Mouse (Mus musculus) MEL (cell line): ENCODE data around the gene Mafk. TPM values are rescaled to one million over a fixed set of nuclear protein-coding genes. Genes with fewer than 3 reads are reported as not detected.

Source experiments
- DNase-seq: peaks from one replicate; pipeline ENCODE4 v3.0.0; 2011; ENCODE audit warnings: low read depth, low spot score
- H3K27ac ChIP-seq: 2 replicates; pipeline ENCODE4 v1.5.1; 2012; ENCODE audit warnings: low read depth, mild to moderate bottlenecking, control low read depth, low read length, moderate library complexity; ENCODE audit not compliant: control insufficient read depth
- H3K27me3 ChIP-seq, 2 experiments: fragments of 150-350 bp in 1 of 2; sonication (generic) in 1 of 2; 2 replicates each; pipeline ENCODE4 v1.6.1; 2012; ENCODE audit warnings: low read length in 2 of 2, mild to moderate bottlenecking in 2 of 2, improper control_type of control experiment in 1 of 2, moderate library complexity in 1 of 2; ENCODE audit not compliant: insufficient read depth in 2 of 2, control insufficient read depth in 1 of 2
- H3K36me3 ChIP-seq, 2 experiments: 2 replicates each; pipeline ENCODE4 v1.6.1; 2012 to 2014; ENCODE audit warnings: low read length in 2 of 2, improper control_type of control experiment in 1 of 2, inconsistent platforms in 1 of 2, mild to moderate bottlenecking in 1 of 2; ENCODE audit not compliant: insufficient read depth in 2 of 2, control insufficient read depth in 1 of 2
- H3K4me1 ChIP-seq, 2 experiments: fragments of 150-350 bp in 1 of 2; sonication (generic) in 1 of 2; 2 replicates each; pipeline ENCODE4 v1.6.1; 2012; ENCODE audit warnings: low read length in 2 of 2, improper control_type of control experiment in 1 of 2, mild to moderate bottlenecking in 1 of 2; ENCODE audit not compliant: insufficient read depth in 2 of 2, control insufficient read depth in 1 of 2
- H3K4me3 ChIP-seq, 2 experiments: fragments of 150-350 bp in 1 of 2; sonication (generic) in 1 of 2; 2 replicates each; pipeline ENCODE4 v1.5.1; 2012; ENCODE audit warnings: low read depth in 2 of 2, low read length in 2 of 2, mild to moderate bottlenecking in 2 of 2, moderate library complexity in 2 of 2, control low read depth in 1 of 2, improper control_type of control experiment in 1 of 2; ENCODE audit not compliant: control insufficient read depth in 1 of 2, insufficient read depth in 1 of 2
- H3K79me2 ChIP-seq: 2 replicates; pipeline ENCODE4 v1.6.1; 2012; ENCODE audit warnings: mild to moderate bottlenecking, low read length, moderate library complexity; ENCODE audit not compliant: control insufficient read depth, poor library complexity, insufficient read depth
- H3K9ac ChIP-seq: 2 replicates; pipeline ENCODE4 v1.6.1; 2012; ENCODE audit warnings: low read depth, mild to moderate bottlenecking, control low read depth, low read length, moderate library complexity; ENCODE audit not compliant: control insufficient read depth, poor library complexity, severe bottlenecking
- H3K9me3 ChIP-seq: fragments of 150-350 bp; sonication (generic); replicated peaks from 2 replicates; pipeline ENCODE4 v1.6.1; 2012; ENCODE audit warnings: mild to moderate bottlenecking, low read length, improper control_type of control experiment, moderate library complexity; ENCODE audit not compliant: insufficient read depth
- EP300 ChIP-seq, 2 experiments: IDR thresholded peaks; 2 replicates each; pipeline ENCODE4 v1.6.1; 2011; ENCODE audit warnings: improper control_type of control experiment in 2 of 2, low read length in 2 of 2, low read depth in 1 of 2, mild to moderate bottlenecking in 1 of 2
- ETS1 ChIP-seq: IDR thresholded peaks from 2 replicates; pipeline ENCODE4 v1.6.1; 2012; ENCODE audit warnings: low read depth, mild to moderate bottlenecking, inconsistent platforms, low read length, improper control_type of control experiment, moderate library complexity
- GABPA ChIP-seq: IDR thresholded peaks from 2 replicates; pipeline ENCODE4 v1.6.1; 2012; ENCODE audit warnings: low read depth, mild to moderate bottlenecking, inconsistent platforms, low read length, improper control_type of control experiment, moderate library complexity
- GATA1 ChIP-seq: IDR thresholded peaks from 2 replicates; pipeline ENCODE4 v1.6.1; 2011; ENCODE audit warnings: low read depth, low read length, improper control_type of control experiment
- HCFC1 ChIP-seq: IDR thresholded peaks from 2 replicates; pipeline ENCODE4 v1.6.1; 2012; ENCODE audit warnings: low read depth, mild to moderate bottlenecking, inconsistent platforms, low read length, improper control_type of control experiment, moderate library complexity
- KAT2A ChIP-seq: conservative IDR thresholded peaks from 2 replicates; pipeline ENCODE4 v1.6.1; 2012; ENCODE audit warnings: low read depth, low read length, improper control_type of control experiment, inconsistent platforms
- MAFK ChIP-seq: IDR thresholded peaks from 2 replicates; pipeline ENCODE4 v1.6.1; 2011; ENCODE audit warnings: low read depth, mild to moderate bottlenecking, low read length, improper control_type of control experiment, borderline replicate concordance
- MAX ChIP-seq: IDR thresholded peaks from 2 replicates; pipeline ENCODE4 v1.6.1; 2011; ENCODE audit warnings: low read length, improper control_type of control experiment
- MEF2A ChIP-seq: IDR thresholded peaks from 2 replicates; pipeline ENCODE4 v1.6.1; 2014; ENCODE audit warnings: low read depth, mild to moderate bottlenecking, inconsistent platforms, low read length, improper control_type of control experiment; ENCODE audit not compliant: poor library complexity, insufficient replicate concordance, severe bottlenecking; ENCODE audit errors: extremely low read depth
- MYC ChIP-seq: IDR thresholded peaks from 2 replicates; pipeline ENCODE4 v1.6.1; 2011; ENCODE audit warnings: low read depth, mild to moderate bottlenecking, low read length, improper control_type of control experiment, moderate library complexity
- POLR2A ChIP-seq, 2 experiments: IDR thresholded peaks; 2 replicates each; pipeline ENCODE4 v1.6.1; 2011 to 2012; ENCODE audit warnings: low read length in 2 of 2, mild to moderate bottlenecking in 2 of 2, control low read depth in 1 of 2, improper control_type of control experiment in 1 of 2, low read depth in 1 of 2, moderate library complexity in 1 of 2; ENCODE audit not compliant: control insufficient read depth in 1 of 2, insufficient read depth in 1 of 2, poor library complexity in 1 of 2
- RAD21 ChIP-seq: IDR thresholded peaks from 2 replicates; pipeline ENCODE4 v1.6.1; 2011; ENCODE audit warnings: mild to moderate bottlenecking, low read depth, low read length, improper control_type of control experiment
- RCOR1 ChIP-seq: IDR thresholded peaks from 2 replicates; pipeline ENCODE4 v1.6.1; 2012; ENCODE audit warnings: low read depth, mild to moderate bottlenecking, inconsistent platforms, low read length, improper control_type of control experiment
- SIN3A ChIP-seq: IDR thresholded peaks from 2 replicates; pipeline ENCODE4 v1.6.1; 2012; ENCODE audit warnings: low read length, improper control_type of control experiment, inconsistent platforms
- SMC3 ChIP-seq: IDR thresholded peaks from 2 replicates; pipeline ENCODE4 v1.6.1; 2011; ENCODE audit warnings: low read depth, low read length, improper control_type of control experiment
- TAL1 ChIP-seq: IDR thresholded peaks from 2 replicates; pipeline ENCODE4 v1.6.1; 2012; ENCODE audit warnings: mild to moderate bottlenecking, inconsistent platforms, low read length, moderate library complexity, mixed read lengths
- UBTF ChIP-seq: IDR thresholded peaks from 2 replicates; pipeline ENCODE4 v1.6.1; 2012; ENCODE audit warnings: low read depth, mild to moderate bottlenecking, inconsistent platforms, low read length, improper control_type of control experiment, moderate library complexity, borderline replicate concordance; ENCODE audit not compliant: insufficient read depth
- USF1 ChIP-seq: IDR thresholded peaks from 2 replicates; pipeline ENCODE4 v1.6.1; 2014; ENCODE audit warnings: low read depth, mild to moderate bottlenecking, inconsistent platforms, low read length, improper control_type of control experiment, moderate library complexity
- ZC3H11A ChIP-seq: IDR thresholded peaks from 2 replicates; pipeline ENCODE4 v1.6.1; 2012; ENCODE audit warnings: low read depth, mild to moderate bottlenecking, inconsistent platforms, low read length, improper control_type of control experiment
- ZKSCAN1 ChIP-seq: IDR thresholded peaks from 2 replicates; pipeline ENCODE4 v1.6.1; 2012; ENCODE audit warnings: low read depth, mild to moderate bottlenecking, inconsistent platforms, low read length, improper control_type of control experiment, moderate library complexity
- ZMIZ1 ChIP-seq: IDR thresholded peaks from 2 replicates; pipeline ENCODE4 v1.6.1; 2012; ENCODE audit warnings: low read depth, mild to moderate bottlenecking, inconsistent platforms, low read length, improper control_type of control experiment, moderate library complexity
- polyA plus RNA-seq, 2 experiments: library from polyadenylated mRNA; stranded (reverse) in 1 of 2; unstranded in 1 of 2; fragments of >175 nt in 1 of 2; fragments of >200 nt in 1 of 2; gene quantifications; 2 replicates each; pipeline versions ENCODE4 v1.2.1 to v1.2.4; 2012; ENCODE audit warnings: low replicate concordance in 2 of 2, low read depth in 1 of 2; ENCODE audit not compliant: insufficient read length in 2 of 2, insufficient read depth in 1 of 2, missing spikeins in 1 of 2
- total RNA-seq: library from RNA; depleted of rRNA; stranded (reverse); fragments of 300-350 nt; gene quantifications from 2 replicates; pipeline ENCODE4 v1.2.3, GENCODE M21; 2012

The Mafk gene
- total and polyA plus RNA-seq, 3 experiments = 56.5 to 62.1 TPM; not detected in 1

DNA sequence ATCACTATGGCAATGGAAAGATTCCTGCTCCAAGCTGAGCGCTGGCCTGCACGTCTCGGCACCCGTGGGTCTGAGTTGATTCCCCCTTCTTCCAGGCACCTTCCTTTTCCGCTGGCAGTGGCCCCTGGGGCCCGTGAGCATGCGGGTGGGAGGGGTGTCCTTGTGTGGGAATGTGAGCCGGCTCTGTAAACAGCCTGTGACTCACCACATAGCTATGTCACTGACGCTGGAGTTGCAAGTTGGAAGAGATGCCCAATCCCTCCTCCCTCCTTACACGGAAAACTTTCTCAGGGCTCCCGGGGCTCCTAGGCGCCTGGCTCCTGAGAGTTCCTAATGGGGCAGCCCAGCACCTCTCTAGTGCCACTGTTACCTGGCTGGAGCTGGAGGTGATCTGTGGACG lies 5.6 kb downstream of the Mafk start:
- no peak for DNase-seq
- peaks cover 62% of the 10 kb centered on the region for H3K79me2 ChIP-seq
- H3K9ac ChIP-seq = no peak overlapping the region
- H3K27me3 ChIP-seq = no peaks in the 10 kb centered on the region
- peaks cover 0 to 10% of the 10 kb centered on the region in 2 experiments; a peak in 3 of 4 replicates for H3K36me3 ChIP-seq
- H3K27ac ChIP-seq = no peak overlapping the region
- H3K9me3 ChIP-seq = no peaks in the 10 kb centered on the region
- TF ChIP-seq USF1 (no peak), GATA1 (no peak), MAFK (no peak), EP300 (IDR thresholded peaks at IDR 0.05; ENCODE audit: low read depth in 1 of 2, low read length in 2 of 2) (no peak), HCFC1 (no peak), ZKSCAN1 (no peak), MAX (no peak), RAD21 (no peak), GABPA (no peak), POLR2A (IDR thresholded peaks at IDR 0.05; ENCODE audit: control insufficient read depth in 1 of 2, insufficient read depth in 1 of 2, low read depth in 1 of 2, low read length in 2 of 2, poor library complexity in 1 of 2) (no peak), MEF2A (no peak), SMC3 (no peak), TAL1 (no peak), KAT2A (no peak), ZMIZ1 (no peak), ZC3H11A (no peak), ETS1 (no peak), MYC (no peak), RCOR1 (no peak), UBTF (no peak)
- peaks cover 7 to 22% of the 10 kb centered on the region in 2 experiments for H3K4me1 ChIP-seq
- H3K4me3 ChIP-seq = no peak overlapping the region

DNA sequence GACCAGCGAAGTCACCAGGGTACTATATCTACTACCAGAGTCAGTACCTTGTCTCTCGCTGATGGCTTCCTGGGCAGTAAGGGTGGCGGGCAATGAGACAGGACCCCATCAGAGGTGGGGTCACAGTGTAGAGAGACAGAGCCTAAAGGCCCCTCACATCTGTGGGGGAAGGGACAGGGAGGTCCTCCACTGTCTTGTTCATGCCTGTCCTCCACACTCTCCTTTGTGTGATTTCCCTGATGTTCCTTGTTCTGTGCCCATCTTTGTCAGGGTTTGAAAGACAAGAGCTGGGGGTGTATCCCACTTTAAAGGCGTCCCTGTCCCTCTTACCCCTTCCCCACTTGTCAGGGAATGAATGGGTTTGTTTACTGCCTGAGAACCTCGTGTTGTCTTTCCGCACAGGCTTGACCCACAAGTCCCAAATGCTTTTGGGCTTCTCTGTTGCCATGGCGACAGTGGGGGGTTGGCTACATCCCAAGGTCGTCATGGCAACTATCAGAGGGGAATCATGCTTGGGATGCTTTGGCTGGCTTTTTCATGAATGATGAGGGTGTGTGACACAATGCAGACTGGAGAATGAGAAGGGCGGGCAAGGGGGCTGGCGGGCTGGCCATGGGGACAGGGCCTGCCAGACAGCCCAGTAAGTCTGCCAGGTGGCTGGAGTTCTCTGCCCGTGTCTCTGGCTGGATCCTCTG lies 6.3 kb downstream of the Mafk start:
- Histone ChIP-seq H3K27ac (no peak overlapping the region), H3K4me1 (peaks cover 7 to 25% of the 10 kb centered on the region in 2 experiments), H3K36me3 (peaks cover 0 to 10% of the 10 kb centered on the region in 2 experiments; a peak in 3 of 4 replicates), H3K79me2 (peaks cover 55% of the 10 kb centered on the region), H3K9ac (no peak overlapping the region), H3K27me3 (no peaks in the 10 kb centered on the region), H3K4me3 (no peak overlapping the region), H3K9me3 (no peaks in the 10 kb centered on the region)
- TF ChIP-seq SIN3A = 0 out of 2 replicates have a peak, but pooled peaks have one; percentile 24
- TF ChIP-seq EP300 (IDR thresholded peaks at IDR 0.05; ENCODE audit: low read depth in 1 of 2, low read length in 2 of 2) = no peak
- TF ChIP-seq GATA1 = peak; percentile 50
- DNase-seq = peak; percentile 26
